Mouse (Mus musculus) neutrophil, adult 65 days (primary cell): ENCODE data around the gene Olfr1394. TPM values are rescaled to one million over a fixed set of nuclear protein-coding genes. Genes with fewer than 3 reads are reported as not detected.

Experiments
- total RNA-seq: library from RNA; stranded (reverse); gene quantifications from 2 replicates; pipeline ENCODE4 v1.2.4, GENCODE M21; 2023

Gene Olfr1394
- not detected in 2 replicates for total RNA-seq

DNA sequence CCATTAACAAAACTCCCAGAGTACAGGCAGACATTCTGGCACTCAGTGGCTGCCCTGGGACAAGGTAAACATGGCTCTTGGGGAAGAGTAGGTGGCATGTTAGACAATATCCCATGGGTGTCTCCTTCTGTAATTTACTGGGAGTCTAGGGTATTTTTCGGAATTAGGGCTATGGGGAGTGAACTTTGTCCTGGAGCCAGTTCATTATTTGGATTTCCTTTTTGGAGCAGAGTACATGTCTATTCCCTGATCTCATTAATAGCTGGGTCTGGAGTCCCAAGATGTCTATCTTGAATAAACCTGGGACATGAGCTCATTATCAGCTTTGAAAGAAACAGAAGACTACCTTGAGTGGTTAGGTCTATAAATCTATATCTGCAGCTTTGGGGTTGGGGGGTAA, at the start of gene Olfr1394:
Gene Olfr1394 (plus strand): TSS at position 301 of the 400 bp plus-strand sequence.

DNA sequence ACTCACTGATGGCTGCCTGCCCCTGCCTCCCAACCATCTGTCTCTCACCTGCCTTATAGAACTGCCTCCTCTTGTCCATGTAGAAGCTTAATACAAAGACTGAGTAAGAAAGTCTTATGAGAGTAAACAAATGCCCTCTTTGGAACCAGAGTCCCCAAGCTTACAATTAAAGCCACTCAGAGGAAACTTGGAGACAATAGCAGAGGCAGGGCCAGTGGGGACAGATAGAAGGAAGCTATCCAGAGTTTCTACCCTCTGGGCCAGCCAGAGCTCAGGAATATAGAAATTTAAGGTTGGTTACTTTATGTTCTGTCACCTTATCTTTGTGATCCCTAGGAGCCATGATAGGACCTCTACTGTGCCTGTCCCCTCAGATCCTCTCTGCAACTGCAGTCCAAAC, 39.4 kb upstream of the Olfr1394 start, which contains the start of gene Olfr1396:
Gene Olfr1396 (minus strand): TSS at position 101 of the 400 bp plus-strand sequence.

GRCm38 (mm10) chr11:49141974-49142373, 12.2 kb upstream of the Olfr1394 start, which contains the start of gene Olfr1395:
Gene Olfr1395 (plus strand): TSS chr11:49142274.

DNA sequence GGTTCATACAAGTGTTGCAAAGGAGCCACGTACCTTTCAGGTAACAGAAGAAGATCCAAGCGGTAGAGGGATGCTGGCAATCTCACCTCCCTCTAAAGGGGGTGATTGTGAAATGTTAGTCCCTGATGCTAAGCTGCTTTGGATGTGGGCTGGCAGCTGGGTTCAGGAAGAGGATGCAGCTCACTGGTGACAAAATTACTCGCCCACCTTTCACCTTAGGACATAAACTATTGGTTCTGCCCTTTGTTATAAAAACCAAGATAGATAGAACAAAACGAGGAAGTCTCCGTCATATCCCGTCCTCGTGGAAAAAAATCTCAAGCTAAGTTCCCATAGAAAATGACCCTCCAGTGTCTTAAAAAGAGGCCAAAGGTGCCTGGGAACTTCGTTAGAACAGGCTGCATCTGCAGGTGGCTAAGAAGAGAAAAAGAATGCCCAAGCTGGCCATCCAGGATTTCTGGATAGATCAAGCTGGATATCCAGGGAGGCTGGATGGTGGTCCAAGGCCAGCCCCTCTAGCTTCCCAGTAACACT, 32.8 kb downstream of the Olfr1394 start, which contains the start of gene Btnl9:
Gene Btnl9 (minus strand): TSS at position 205 of the 534 bp plus-strand sequence.

DNA sequence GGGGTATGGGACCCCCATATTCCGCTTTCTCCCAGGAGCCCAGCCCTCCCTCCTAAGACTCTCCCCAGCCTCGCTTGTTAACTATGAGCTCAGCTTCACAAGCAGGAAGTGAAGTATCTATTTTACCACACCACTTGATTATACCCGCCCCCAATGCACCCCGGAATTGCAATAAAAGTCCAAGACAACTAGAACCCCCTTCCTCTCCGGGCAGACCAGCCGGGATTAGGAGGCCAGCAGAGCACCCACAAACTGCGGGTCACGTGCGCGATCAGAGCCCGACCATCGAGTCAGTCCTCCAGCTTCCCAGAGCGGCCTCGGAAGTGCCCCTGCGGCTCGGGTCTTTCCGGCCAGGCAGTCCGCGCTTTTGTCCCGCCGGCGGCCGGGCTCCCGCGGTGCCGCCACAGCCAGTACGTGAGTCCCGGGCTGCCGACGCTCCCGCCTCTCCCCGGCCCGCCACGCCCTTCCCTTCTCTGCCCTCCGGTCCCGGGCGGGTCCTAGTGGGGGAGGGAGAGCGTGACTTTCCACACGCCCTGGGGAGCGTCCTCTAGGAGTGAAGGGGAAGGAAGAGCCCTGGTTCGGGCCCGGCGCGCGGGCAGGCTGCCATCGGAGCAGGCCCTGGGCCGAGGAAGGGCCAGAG, 49.1 kb downstream of the Olfr1394 start, which contains the start of gene Zfp62:
Gene Zfp62 (plus strand): TSS at position 164 of the 640 bp plus-strand sequence.

Other genes with a start within 250 kb of the Olfr1394 start
- gene Psme2b, start 208.2 kb upstream of the Olfr1394 start, total RNA-seq = 13.1 and 13.2 TPM in 2 replicates
- 0.16 and 0.18 TPM in 2 replicates for gene Olfr56, start 175.5 kb upstream of the Olfr1394 start, total RNA-seq
- gene 9930111J21Rik1, start 175.0 kb upstream of the Olfr1394 start, total RNA-seq = 23.7 and 28.4 TPM in 2 replicates
- 0.38 and 0.70 TPM in 2 replicates for gene Gm12185, start 162.2 kb upstream of the Olfr1394 start, total RNA-seq
- gene Tgtp1, start 160.2 kb upstream of the Olfr1394 start, total RNA-seq = 0.25 TPM in 1 of 2 replicates, not detected in the other
- gene 9930111J21Rik2, start 103.1 kb upstream of the Olfr1394 start, total RNA-seq = 31.0 and 31.9 TPM in 2 replicates
- 0.25 and 0.52 TPM in 2 replicates for gene Tgtp2, start 90.2 kb upstream of the Olfr1394 start, total RNA-seq
- 7.0 and 11.5 TPM in 2 replicates for gene Ifi47, start 77.8 kb upstream of the Olfr1394 start, total RNA-seq
- gene Olfr1396, start 39.5 kb upstream of the Olfr1394 start, total RNA-seq = not detected in 2 replicates
- gene Olfr1395, start 12.1 kb upstream of the Olfr1394 start, total RNA-seq = not detected in 2 replicates
- gene Btnl9, start 32.8 kb downstream of the Olfr1394 start, total RNA-seq = 1.6 and 2.3 TPM in 2 replicates
- gene Zfp62, start 48.9 kb downstream of the Olfr1394 start, total RNA-seq = 60.9 and 83.2 TPM in 2 replicates
- 58.0 and 75.5 TPM in 2 replicates for gene Mgat1, start 89.8 kb downstream of the Olfr1394 start, total RNA-seq
- 0.32 TPM in 1 of 2 replicates, not detected in the other for gene Olfr1393, start 123.9 kb downstream of the Olfr1394 start, total RNA-seq
- not detected in 2 replicates for gene Olfr1392, start 130.9 kb downstream of the Olfr1394 start, total RNA-seq
- gene Olfr10, start 150.4 kb downstream of the Olfr1394 start, total RNA-seq = not detected in 2 replicates
- not detected in 2 replicates for gene Olfr1391, start 168.4 kb downstream of the Olfr1394 start, total RNA-seq
- not detected in 2 replicates for gene Olfr1390, start 180.8 kb downstream of the Olfr1394 start, total RNA-seq